Mouse (Mus musculus): ENCODE measurements around the gene Lypd6b. TPM values are rescaled to one million over a fixed set of nuclear protein-coding genes. Genes with fewer than 3 reads are reported as not detected.

The Lypd6b gene
- total and polyA plus RNA-seq, 2 experiments from 2014 or later: 13.9 to 21.8 TPM

DNA sequence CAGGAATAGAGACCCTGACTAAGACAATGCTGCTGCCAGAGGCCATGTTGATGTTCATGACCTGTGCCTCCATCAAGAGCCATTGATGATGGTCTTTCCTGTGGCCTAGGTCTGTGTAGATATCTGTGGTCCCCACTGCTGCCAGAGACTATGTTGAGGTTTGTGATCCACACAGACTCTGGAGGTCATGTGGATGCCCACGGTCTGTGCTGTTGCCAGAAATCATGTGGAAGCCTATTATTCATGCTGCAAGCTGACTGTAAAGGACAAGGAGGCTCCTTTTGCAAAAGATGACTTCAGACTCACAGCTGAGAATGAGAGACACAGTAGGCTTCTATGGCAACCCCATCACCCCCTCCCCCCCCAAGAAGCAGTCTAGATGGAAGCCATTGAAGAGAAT lies 209.7 kb downstream of the Lypd6b start:
- no peak for TF ChIP-seq CTCF (IDR thresholded peaks at IDR 0.05; ENCODE audit: low read depth)
- Histone ChIP-seq H3K36me3 (ENCODE audit: insufficient read depth, low read length) (no peaks in the 10 kb centered on the region), H3K4me1 (ENCODE audit: insufficient read depth, low read length) (no peaks in the 10 kb centered on the region), H3K4me3 (ENCODE audit: low read length) (no peak overlapping the region), H3K27ac (no peak overlapping the region), H3K9me3 (ENCODE audit: low read length) (no peaks in the 10 kb centered on the region), H3K27me3 (ENCODE audit: insufficient read depth, low read length) (no peaks in the 10 kb centered on the region), H3K4me2 (ENCODE audit: low read depth, low read length) (no peak overlapping the region), H3K9ac (replicated peaks; ENCODE audit: low read length) (no peak overlapping the region)
- DNase-seq (ENCODE audit: low spot score) (no peak), ATAC-seq (no peak; the same call in 1 of the 2 replicates)
- 73% methylated on average over 1 of the region's 1 CpGs for WGBS

Other genes with a start within 250 kb of the Lypd6b start
- 262 and 290 TPM in 2 replicates for gene Kif5c, start 168.4 kb upstream of the Lypd6b start, total RNA-seq (2014; rRNA removed)
- gene Kif5c, start 168.4 kb upstream of the Lypd6b start, polyA plus RNA-seq (2015; fragmentation: Nextera tagmentation; extraction: Ambion mirVana): 145 and 151 TPM in 2 replicates

All from hindbrain, postnatal 0 days (tissue).